Mouse (Mus musculus): ENCODE data around the gene Setd1a. TPM values are rescaled to one million over a fixed set of nuclear protein-coding genes. Genes with fewer than 3 reads are reported as not detected.

Setd1a gene
- polyA plus RNA-seq, 1 experiment from 2014 or later, result 23.7 TPM

DNA sequence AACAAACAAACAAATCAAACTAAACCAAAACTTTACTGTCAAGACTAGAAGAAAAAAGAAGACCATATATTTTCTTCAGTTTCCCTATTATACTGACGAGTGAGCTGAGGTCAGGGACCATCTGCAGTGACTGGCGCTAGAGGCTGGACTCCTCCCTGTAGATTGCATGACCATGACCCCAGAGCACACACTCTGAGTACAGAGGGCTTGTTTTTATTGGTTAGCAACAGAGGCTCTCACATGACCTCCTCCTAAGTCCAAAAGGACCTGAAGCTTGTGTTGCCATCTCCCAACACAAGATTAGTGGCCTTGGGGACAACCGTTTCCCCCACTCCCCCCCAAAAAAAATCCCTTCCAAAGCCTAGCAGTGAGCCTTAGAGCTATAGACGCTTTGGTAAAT is 37.4 kb downstream of the Setd1a start:
- Histone ChIP-seq H3K27me3 (ENCODE audit: insufficient read depth, poor library complexity, severe bottlenecking) (0 out of 2 replicates have a peak, but pooled peaks cover 4% of the 10 kb centered on the region), H3K36me3 (0 out of 2 replicates have a peak, but pooled peaks cover 7% of the 10 kb centered on the region), H3K4me3 (no peak overlapping the region), H3K27ac (no peak overlapping the region; the same call in 1 of the 2 replicates), H3K9me3 (no peaks in the 10 kb centered on the region), H3K4me1 (peaks cover 15% of the 10 kb centered on the region)
- no peak for DNase-seq (ENCODE audit: low spot score)
- WGBS, result 72% methylated on average over 4 of the region's 4 CpGs

DNA sequence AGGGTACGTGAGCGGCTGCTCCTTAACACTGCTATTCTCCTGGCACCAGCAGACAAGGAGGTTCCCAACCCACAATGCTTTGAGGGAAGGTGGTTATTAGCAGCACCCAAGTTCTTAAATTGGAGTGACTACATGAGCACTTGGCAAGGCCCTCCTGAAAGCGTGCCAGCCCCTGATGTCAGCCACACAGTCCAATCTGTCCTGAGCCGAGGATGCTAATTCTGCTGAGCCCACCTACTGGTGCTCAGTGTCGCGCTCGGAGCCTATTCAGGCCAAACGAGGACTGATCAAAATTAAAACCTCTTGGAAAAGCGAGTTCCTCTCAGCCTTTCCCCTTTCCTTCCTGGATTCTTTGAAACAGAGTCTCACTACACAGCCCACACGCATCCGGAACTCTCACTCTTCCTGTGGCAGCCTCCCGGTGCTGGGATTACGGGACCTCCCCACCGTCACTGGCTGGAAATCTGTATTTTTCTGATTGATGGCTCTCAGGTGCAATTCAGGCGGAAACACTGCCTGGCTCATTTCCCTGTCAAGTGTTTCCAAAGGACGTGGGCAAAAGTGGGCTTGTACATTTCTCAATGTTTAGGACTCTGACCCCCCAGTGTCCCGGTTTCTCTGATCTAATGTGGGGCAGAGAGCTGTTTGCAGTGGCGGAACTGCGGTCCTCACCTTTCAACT is 37.9 kb downstream of the Setd1a start:
- Histone ChIP-seq H3K9me3 (no peaks in the 10 kb centered on the region), H3K27ac (peak overlapping the region; percentile 2; the same call in 1 of the 2 replicates), H3K4me3 (no peak overlapping the region), H3K4me1 (peaks cover 18% of the 10 kb centered on the region), H3K36me3 (0 out of 2 replicates have a peak, but pooled peaks cover 7% of the 10 kb centered on the region), H3K27me3 (ENCODE audit: insufficient read depth, poor library complexity, severe bottlenecking) (0 out of 2 replicates have a peak, but pooled peaks cover 4% of the 10 kb centered on the region)
- DNase-seq (ENCODE audit: low spot score), result no peak
- WGBS, result 79% methylated on average over 19 of the region's 19 CpGs

DNA sequence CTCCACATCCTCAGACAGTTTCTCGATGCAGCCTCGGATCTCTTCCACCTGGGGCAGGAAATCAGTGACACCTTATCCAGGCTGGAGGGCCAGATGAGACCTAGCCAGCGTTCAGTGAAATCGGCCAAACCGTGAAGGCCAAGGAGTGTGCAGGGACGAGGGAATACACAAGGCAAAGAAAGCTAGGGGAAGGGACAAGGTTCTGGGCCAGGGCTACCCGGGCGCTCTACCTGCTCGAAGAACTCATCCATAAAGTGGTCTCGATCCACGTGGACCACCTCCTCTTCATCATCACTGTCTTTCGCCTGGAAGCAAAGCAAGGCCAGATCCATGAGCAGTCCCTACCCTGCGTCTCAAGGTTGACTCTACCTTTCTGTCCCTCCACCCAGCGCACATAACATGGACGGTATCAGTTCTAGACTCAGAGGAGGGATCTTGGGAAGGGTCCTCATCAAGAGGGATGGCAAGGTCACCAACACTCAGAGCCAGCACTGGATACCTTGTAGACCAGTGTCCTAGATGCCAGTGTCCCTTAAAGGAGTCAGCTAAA is 38.7 kb downstream of the Setd1a start:
- H3K4me3 ChIP-seq, result no peak overlapping the region
- 0 out of 2 replicates have a peak, but pooled peaks cover 4% of the 10 kb centered on the region for H3K27me3 ChIP-seq (ENCODE audit: insufficient read depth, poor library complexity, severe bottlenecking)
- H3K4me1 ChIP-seq, result peaks cover 20% of the 10 kb centered on the region
- H3K9me3 ChIP-seq, result no peaks in the 10 kb centered on the region
- no peak overlapping the region for H3K27ac ChIP-seq
- DNase-seq (ENCODE audit: low spot score), result no peak
- 0 out of 2 replicates have a peak, but pooled peaks cover 7% of the 10 kb centered on the region for H3K36me3 ChIP-seq
- 84% methylated on average over 15 of the region's 15 CpGs for WGBS

DNA sequence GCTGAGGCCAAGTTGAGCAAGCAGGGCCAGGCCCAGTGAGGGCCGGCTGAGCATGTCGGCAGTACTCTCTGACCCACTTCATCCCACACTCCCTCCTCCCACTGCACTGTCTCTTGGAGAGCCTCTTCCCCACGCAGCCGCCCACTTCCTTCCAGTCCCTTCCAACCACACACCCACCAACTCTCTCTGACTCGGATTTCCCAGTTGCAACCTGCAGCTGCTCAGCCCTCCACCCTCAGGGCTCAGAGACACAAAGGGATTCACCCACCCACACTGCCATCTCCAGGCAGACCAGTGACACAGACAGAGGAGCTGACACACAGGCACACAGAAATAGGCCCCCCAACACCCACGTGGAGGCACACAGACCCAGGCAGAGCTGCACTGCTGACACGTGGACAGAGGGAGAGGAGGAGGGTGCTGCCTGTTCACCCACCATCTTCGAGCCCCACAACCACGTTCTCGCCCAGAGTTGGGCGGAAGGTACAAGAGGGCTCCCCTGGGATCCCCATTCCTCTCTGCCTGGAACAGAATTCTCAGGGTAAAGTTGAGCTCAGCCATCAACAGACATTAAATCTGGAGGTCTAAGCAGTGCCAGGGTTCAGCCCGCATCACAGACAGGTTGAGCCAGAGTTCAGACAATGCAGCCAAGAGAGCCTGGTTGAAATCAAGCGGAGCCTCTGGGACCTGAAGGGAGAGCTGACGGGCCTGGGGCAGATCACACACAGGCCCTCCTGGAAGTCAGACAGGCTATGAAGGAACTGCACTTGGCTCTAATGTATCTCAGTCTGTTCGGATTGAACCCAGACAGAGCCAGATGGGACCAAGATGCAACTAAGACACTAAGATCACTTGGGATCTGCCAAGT is 39.7 kb downstream of the Setd1a start:
- Histone ChIP-seq H3K36me3 (0 out of 2 replicates have a peak, but pooled peaks cover 3% of the 10 kb centered on the region), H3K4me1 (peaks cover 20% of the 10 kb centered on the region), H3K27me3 (ENCODE audit: insufficient read depth, poor library complexity, severe bottlenecking) (no peaks in the 10 kb centered on the region), H3K4me3 (no peak overlapping the region), H3K27ac (0 out of 2 replicates have a peak overlapping the region, but pooled peaks have one; percentile 42), H3K9me3 (no peaks in the 10 kb centered on the region)
- 62% methylated on average over 15 of the region's 15 CpGs for WGBS
- no peak for DNase-seq (ENCODE audit: low spot score)

DNA sequence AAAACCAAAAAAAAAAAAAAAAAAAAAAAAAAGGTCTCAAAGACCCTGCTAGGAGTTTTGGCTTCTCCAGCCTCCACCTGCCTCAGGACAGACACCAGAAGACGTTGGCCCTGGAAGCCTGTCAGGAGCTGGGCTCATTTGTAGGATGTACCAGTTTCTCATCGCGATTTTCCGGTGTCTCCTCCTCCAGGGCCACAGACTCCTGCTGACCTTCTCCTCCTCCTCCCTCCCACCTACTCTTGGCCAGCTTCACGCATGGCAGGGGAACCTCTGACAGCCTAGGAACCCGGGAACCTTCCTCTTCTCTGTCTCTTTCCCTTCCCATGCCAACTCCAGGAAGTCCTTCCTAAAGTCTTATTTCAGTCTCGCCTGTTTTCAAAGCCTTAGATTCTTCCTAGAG is 40.6 kb downstream of the Setd1a start:
- Histone ChIP-seq H3K4me1 (peaks cover 21% of the 10 kb centered on the region), H3K36me3 (0 out of 2 replicates have a peak, but pooled peaks cover 3% of the 10 kb centered on the region), H3K27me3 (ENCODE audit: insufficient read depth, poor library complexity, severe bottlenecking) (no peaks in the 10 kb centered on the region), H3K27ac (no peak overlapping the region), H3K9me3 (no peaks in the 10 kb centered on the region), H3K4me3 (no peak overlapping the region)
- no peak for DNase-seq (ENCODE audit: low spot score)
- 61% methylated on average over 7 of the region's 7 CpGs for WGBS

DNA sequence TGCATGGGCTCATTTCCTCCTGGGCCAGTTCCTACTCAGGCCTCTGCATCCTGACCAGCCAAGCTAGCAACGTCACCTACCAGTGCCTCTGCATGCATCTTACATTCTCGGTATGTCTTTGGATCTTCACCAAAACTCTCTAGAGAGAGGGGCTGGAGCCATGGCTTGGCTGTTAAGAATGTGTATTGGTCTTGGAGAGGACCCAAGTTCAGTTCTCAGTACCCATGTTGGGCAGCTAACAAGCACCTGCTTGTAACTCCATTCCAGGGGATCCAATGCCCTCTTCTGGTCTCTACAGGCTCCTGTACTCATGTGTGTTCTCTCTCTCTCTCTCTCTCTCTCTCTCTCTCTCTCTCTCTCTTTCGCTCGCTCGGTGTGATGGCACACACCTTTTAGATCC is 41.3 kb downstream of the Setd1a start:
- Histone ChIP-seq H3K9me3 (no peaks in the 10 kb centered on the region), H3K27ac (no peak overlapping the region), H3K4me1 (peaks cover 21% of the 10 kb centered on the region), H3K4me3 (no peak overlapping the region), H3K36me3 (0 out of 2 replicates have a peak, but pooled peaks cover 3% of the 10 kb centered on the region), H3K27me3 (ENCODE audit: insufficient read depth, poor library complexity, severe bottlenecking) (no peaks in the 10 kb centered on the region)
- WGBS, result 85% methylated on average over 5 of the region's 5 CpGs
- no peak for DNase-seq (ENCODE audit: low spot score)

DNA sequence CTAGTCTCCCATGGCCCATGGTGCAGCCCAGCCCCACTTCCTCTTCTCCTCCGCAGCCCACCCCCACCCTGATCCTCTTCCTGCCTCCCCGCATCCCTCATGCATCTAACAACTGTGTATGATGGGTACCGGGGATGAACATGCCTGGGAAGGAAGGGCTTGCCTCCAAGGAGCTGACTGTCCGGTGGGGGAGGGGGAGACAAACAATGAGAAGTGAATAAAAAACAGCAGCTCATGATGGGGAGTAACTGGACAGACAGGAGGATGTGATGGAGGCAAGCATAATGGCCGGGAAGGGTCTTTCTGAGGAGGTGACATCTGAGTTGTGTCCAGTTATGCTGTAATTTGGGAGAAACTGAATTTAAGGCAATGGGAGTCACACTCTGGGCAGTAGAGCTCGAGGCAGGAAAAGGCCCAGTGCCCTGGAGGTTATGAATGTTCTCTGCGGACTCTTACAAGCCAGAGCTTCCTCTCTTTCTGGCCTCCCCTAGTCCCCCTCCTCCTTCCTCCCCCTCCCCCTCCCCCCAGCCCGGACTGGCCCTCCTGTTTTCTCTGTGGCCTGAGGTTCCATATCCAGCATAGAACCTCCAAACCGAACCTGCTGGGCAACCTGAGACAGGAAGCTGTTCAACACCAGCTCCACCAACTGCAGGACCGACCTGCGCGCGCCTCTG is 44.5 kb downstream of the Setd1a start:
- Histone ChIP-seq H3K27me3 (ENCODE audit: insufficient read depth, poor library complexity, severe bottlenecking) (no peaks in the 10 kb centered on the region; the same call in 1 of the 2 replicates), H3K9me3 (no peaks in the 10 kb centered on the region), H3K4me3 (no peak overlapping the region), H3K27ac (0 out of 2 replicates have a peak overlapping the region, but pooled peaks have one; percentile 13), H3K4me1 (peaks cover 33% of the 10 kb centered on the region), H3K36me3 (no peaks in the 10 kb centered on the region)
- WGBS, result 55% methylated on average over 13 of the region's 13 CpGs
- DNase-seq (ENCODE audit: low spot score), result no peak

DNA sequence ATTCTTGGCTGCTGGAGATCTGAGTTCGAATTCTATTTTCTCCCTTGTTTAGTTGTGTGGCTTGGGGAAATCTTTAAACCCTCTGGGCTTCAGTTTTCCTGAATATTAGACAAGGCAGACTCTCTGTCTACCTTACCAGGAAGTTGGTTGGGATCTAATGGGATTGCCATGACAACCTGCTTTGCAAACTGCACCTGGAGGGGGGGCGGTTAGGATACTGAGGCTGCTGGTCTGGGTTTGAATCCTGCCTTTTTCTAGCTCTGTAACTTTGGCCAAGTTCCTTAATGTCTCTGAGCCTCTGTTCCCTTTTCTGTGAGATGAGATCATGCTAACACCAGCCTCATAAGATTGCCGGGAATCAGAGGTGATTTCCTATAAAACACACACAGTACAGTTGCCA is 46.0 kb downstream of the Setd1a start:
- no peaks in the 10 kb centered on the region; the same call in 1 of the 2 replicates for H3K27me3 ChIP-seq (ENCODE audit: insufficient read depth, poor library complexity, severe bottlenecking)
- 88% methylated on average over 3 of the region's 3 CpGs for WGBS
- H3K27ac ChIP-seq, result no peak overlapping the region
- no peaks in the 10 kb centered on the region for H3K36me3 ChIP-seq
- H3K9me3 ChIP-seq, result no peaks in the 10 kb centered on the region
- H3K4me1 ChIP-seq, result peaks cover 29% of the 10 kb centered on the region
- no peak overlapping the region for H3K4me3 ChIP-seq
- DNase-seq (ENCODE audit: low spot score), result no peak

DNA sequence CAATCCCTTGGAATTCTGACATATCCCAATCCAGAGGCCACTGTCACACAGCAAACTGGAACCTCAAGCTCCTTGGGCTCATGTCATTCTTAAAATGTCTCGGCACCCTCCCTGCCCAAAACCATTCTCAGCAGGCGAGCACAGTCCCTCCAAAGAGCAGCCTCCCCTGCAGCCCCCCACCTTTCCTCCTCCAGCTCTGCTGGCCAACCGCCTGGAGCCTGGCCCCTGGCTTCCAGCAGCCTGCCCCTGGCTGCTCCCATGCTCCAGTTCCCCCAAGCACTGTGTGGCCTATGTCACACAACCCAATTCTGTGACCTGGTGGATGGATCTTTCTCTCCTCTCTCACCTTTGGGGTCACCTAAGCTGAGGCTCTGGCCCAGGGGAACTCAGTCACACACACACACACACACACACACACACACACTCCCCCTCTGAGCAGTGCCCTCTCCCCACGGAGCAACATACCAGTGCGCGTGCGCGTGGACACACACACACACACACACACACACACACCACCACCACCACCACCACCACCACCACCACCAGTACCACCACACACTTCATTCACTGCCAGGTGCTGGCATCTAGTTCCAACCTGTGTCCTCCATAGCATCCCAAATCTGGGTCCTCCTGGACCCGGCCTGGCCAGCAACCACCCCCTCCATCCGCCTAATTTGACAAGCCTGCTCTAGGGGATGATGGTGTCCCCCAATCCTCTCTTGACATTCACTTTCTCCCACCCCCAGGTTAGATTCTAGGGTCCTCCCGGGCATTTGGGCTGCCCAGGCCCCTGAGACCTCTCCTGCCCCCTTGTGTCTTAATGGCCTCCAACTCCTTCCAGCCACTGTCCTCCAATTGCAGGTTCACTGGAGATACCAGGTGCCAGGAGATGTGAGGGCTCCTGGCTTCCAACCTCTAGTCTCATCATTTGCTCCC is 47.0 kb downstream of the Setd1a start:
- Histone ChIP-seq H3K4me1 (peaks cover 29% of the 10 kb centered on the region), H3K27ac (peak overlapping the region; percentile 84), H3K36me3 (no peaks in the 10 kb centered on the region), H3K27me3 (ENCODE audit: insufficient read depth, poor library complexity, severe bottlenecking) (no peaks in the 10 kb centered on the region; the same call in 1 of the 2 replicates), H3K9me3 (no peaks in the 10 kb centered on the region), H3K4me3 (peak overlapping the region; percentile 72)
- 57% methylated on average over 7 of the region's 11 CpGs for WGBS
- DNase-seq (ENCODE audit: low spot score), result no peak

DNA sequence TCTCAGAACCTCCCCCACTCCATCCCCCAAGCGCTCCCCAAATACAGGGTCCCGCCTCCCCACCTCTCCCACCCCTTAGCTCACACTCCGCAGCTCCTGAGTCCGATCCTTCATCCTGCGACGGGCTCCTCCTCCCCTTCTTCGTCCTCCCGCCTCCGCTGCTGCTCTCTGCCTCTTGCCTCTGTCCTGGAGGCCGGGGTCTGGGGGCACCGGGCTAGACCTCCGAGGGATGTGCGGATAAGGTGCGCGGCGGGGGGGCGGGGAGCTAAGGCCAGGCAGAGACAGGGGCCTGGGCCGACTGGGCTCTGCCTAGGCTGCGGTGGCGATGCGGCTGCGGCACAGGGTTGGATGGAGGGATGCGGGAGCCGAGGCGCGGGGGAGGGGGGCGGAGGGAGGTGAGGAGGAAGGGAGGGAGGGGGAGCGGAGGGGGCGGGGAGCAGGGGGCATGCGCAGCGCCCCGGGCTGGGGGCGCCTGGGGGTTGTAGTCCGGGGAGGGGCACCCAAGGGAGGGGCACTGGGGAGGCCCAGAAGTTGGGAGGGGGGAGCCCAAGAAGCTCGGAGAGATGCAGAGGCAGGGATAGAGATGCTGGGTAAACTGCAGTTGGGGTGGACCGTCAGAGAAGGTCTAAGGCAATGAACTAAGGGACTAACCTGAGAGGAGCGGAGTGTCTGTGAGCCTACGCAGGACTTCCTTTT is 47.9 kb downstream of the Setd1a start, which contains the start of the genes Stx4a and Stx1b:
TSS of gene Stx4a (plus strand) at position 119 of the 696 bp plus-strand sequence.
TSS of gene Stx1b (minus strand) at position 374 of the 696 bp plus-strand sequence.
- H3K36me3 ChIP-seq, result no peaks in the 10 kb centered on the region
- peak within 1 kb of the TSS; percentile 72 for H3K4me3 ChIP-seq
- H3K9me3 ChIP-seq, result no peaks in the 10 kb centered on the region
- no peak for DNase-seq (ENCODE audit: low spot score)
- H3K4me1 ChIP-seq, result peaks cover 27% of the 10 kb centered on the region
- H3K27me3 ChIP-seq (ENCODE audit: insufficient read depth, poor library complexity, severe bottlenecking), result no peaks in the 10 kb centered on the region; the same call in 1 of the 2 replicates
- H3K27ac ChIP-seq, result peak within 1 kb of the TSS; percentile 84
- WGBS, result 4% methylated on average over 34 of the region's 38 CpGs

DNA sequence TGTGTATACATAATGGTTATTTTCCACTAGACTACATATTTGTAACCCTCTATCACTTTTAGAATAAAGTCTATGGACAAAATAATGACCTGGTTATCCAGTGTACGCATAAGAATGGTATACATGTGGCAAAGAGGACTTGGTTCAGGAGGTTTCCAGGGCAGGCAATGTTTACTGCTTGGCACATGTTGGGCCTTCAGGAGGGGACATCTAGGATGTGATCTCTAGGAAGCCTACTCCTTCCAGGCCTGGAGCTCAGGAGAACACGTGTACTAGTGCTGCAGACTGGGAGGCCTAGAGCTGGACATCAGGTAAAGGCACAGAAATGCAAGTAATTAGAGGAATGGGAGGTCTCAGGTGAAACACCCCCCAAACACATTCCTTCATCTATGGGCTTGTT is 59.1 kb downstream of the Setd1a start:
- no peaks in the 10 kb centered on the region for H3K27me3 ChIP-seq (ENCODE audit: insufficient read depth, poor library complexity, severe bottlenecking)
- no peaks in the 10 kb centered on the region for H3K9me3 ChIP-seq
- DNase-seq (ENCODE audit: low spot score), result no peak
- no peaks in the 10 kb centered on the region for H3K36me3 ChIP-seq
- no peak overlapping the region for H3K4me3 ChIP-seq
- H3K27ac ChIP-seq, result no peak overlapping the region
- no peaks in the 10 kb centered on the region for H3K4me1 ChIP-seq
- WGBS, result 72% methylated on average over 2 of the region's 2 CpGs
